ENCODE assay signal across 13 mouse cellular contexts in the genomic region with DNA sequence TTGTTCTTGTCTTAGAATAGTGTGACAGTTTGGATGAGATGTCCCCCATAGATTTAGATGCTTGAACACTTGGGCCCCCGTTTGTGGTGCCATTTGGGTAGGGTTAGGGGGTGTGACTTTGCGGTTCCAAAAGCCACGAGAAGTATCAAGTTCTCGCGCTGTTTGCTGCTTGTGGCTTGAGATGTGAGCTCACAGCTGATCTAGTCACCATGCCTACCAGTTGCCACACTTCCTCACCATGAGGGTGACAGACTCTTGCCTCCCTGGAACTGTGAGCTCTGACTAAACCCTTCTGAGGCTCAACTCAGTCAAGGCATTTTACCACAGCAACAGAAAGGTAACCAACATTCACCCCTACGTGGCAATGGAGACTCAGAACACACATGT.
DNase-seq lines count a peak whose midpoint lies in the region; ATAC-seq lines count a peak whose summit lies in the region.
"Had no signal": no experiment of that assay in that cellular context is flagged by ENCODE, and none has a peak within 500 bp of the region (broad histone marks: within the 10 kb centered on the region; RNA-seq: fewer than 3 reads in every experiment).

No protein-coding gene starts in this region.

- no peak for DNase-seq in lung, postnatal 10 days
- DNase-seq in induced T-regulatory cell, adult 2 months (ENCODE audit: low read depth) = peak; percentile 79
- peak; percentile 53 to 75 for DNase-seq in thymus, postnatal 36 days
- no peak for DNase-seq in forebrain, embryonic 14.5 days (ENCODE audit: low spot score)
- DNase-seq in right cerebral cortex, adult 2 months (ENCODE audit: low spot score in 2 of 2) = no peak
- no peak for DNase-seq in hindbrain, embryonic 10.5 days (ENCODE audit: low spot score)
- DNase-seq: adrenal gland, postnatal 25 days; embryo, embryonic 11 days had no signal

- no peaks in the 10 kb centered on the region for H3K36me3 ChIP-seq in lung, embryonic 15.5 days
- no peaks in the 10 kb centered on the region for H3K36me3 ChIP-seq in forebrain, embryonic 14.5 days (ENCODE audit: control insufficient read depth, insufficient read depth, low read length)
- no peaks in the 10 kb centered on the region for H3K36me3 ChIP-seq in hindbrain, embryonic 10.5 days
- H3K36me3 ChIP-seq: limb, embryonic 12.5 days; neural tube, embryonic 13.5 days had no signal

- no peak overlapping the region for H3K4me2 ChIP-seq in lung, embryonic 15.5 days
- no peak overlapping the region for H3K4me2 ChIP-seq in forebrain, embryonic 14.5 days (ENCODE audit: low read length)
- H3K4me2 ChIP-seq: heart, embryonic 13.5 days; limb, embryonic 12.5 days; neural tube, embryonic 13.5 days had no signal

- 0 out of 2 replicates have a peak, but pooled peaks have one; percentile 23 for ATAC-seq in lung, embryonic 15.5 days (ENCODE audit: borderline replicate concordance, extremely low read depth, low FRiP score, low TSS enrichment)
- ATAC-seq in megakaryocyte progenitor cell, adult 5-6 weeks (replicated peaks; ENCODE audit: poor library complexity) = peak; percentile 75
- no peak for ATAC-seq in forebrain, embryonic 14.5 days

- no peak overlapping the region for H3K27ac ChIP-seq in lung, embryonic 15.5 days
- H3K27ac ChIP-seq in forebrain, embryonic 14.5 days (ENCODE audit: low read depth, low read length) = no peak overlapping the region
- H3K27ac ChIP-seq in hindbrain, embryonic 10.5 days = no peak overlapping the region
- H3K27ac ChIP-seq: heart, embryonic 13.5 days; limb, embryonic 12.5 days; neural tube, embryonic 13.5 days had no signal

- H3K27me3 ChIP-seq in lung, embryonic 15.5 days = no peaks in the 10 kb centered on the region
- no peaks in the 10 kb centered on the region for H3K27me3 ChIP-seq in forebrain, embryonic 14.5 days (replicated peaks; ENCODE audit: control insufficient read depth, insufficient read depth, low read length)
- no peaks in the 10 kb centered on the region for H3K27me3 ChIP-seq in hindbrain, embryonic 10.5 days (ENCODE audit: insufficient read depth, poor library complexity, severe bottlenecking)
- H3K27me3 ChIP-seq: heart, embryonic 13.5 days; limb, embryonic 12.5 days; neural tube, embryonic 13.5 days had no signal

- no peak overlapping the region for H3K4me3 ChIP-seq in lung, embryonic 15.5 days
- no peak overlapping the region for H3K4me3 ChIP-seq in forebrain, embryonic 14.5 days (ENCODE audit: low read depth, low read length)
- no peak overlapping the region for H3K4me3 ChIP-seq in hindbrain, embryonic 10.5 days
- H3K4me3 ChIP-seq: heart, embryonic 13.5 days; limb, embryonic 12.5 days; neural tube, embryonic 13.5 days had no signal

- no peaks in the 10 kb centered on the region for H3K9me3 ChIP-seq in lung, embryonic 15.5 days
- H3K9me3 ChIP-seq in forebrain, embryonic 14.5 days (replicated peaks; ENCODE audit: control insufficient read depth, low read length) = no peaks in the 10 kb centered on the region
- no peaks in the 10 kb centered on the region for H3K9me3 ChIP-seq in hindbrain, embryonic 10.5 days
- H3K9me3 ChIP-seq: heart, embryonic 13.5 days; limb, embryonic 12.5 days; neural tube, embryonic 13.5 days had no signal

- H3K9ac ChIP-seq in lung, embryonic 15.5 days = no peak overlapping the region
- no peak overlapping the region for H3K9ac ChIP-seq in forebrain, embryonic 14.5 days (ENCODE audit: low read length)
- H3K9ac ChIP-seq: heart, embryonic 13.5 days; limb, embryonic 12.5 days; neural tube, embryonic 13.5 days had no signal

- WGBS in lung, embryonic 15.5 days = 62% methylated on average over 6 of the region's 6 CpGs
- 85% methylated on average over 6 of the region's 6 CpGs for WGBS in forebrain, embryonic 14.5 days
- 80% methylated on average over 6 of the region's 6 CpGs for WGBS in hindbrain, embryonic 10.5 days

- 0 out of 2 replicates have a peak, but pooled peaks cover 6% of the 10 kb centered on the region for H3K4me1 ChIP-seq in lung, embryonic 15.5 days
- peaks cover 2% of the 10 kb centered on the region; the same call in 1 of the 2 replicates for H3K4me1 ChIP-seq in forebrain, embryonic 14.5 days (ENCODE audit: control insufficient read depth, insufficient read depth, low read length)
- H3K4me1 ChIP-seq in hindbrain, embryonic 10.5 days (replicated peaks) = peaks cover 7% of the 10 kb centered on the region

Comparison
In these comparisons a context has a peak if more than half of its experiments do, and no peak if none do; other contexts are left out.
1. DNase-seq: peak in induced T-regulatory cell, adult 2 months (single experiment) and thymus, postnatal 36 days (2 of 2); none in lung, postnatal 10 days (single experiment), forebrain, embryonic 14.5 days (single experiment), right cerebral cortex, adult 2 months (0 of 2) and hindbrain, embryonic 10.5 days (single experiment).